Mouse (Mus musculus) embryonic facial prominence, embryonic 12.5 days (tissue): ENCODE measurements around the gene Fgf10. TPM values are rescaled to one million over a fixed set of nuclear protein-coding genes. Genes with fewer than 3 reads are reported as not detected.

Source experiments
- ATAC-seq: fragments of 200-750 bp; cut with Nextera tagmentation; 2 replicates; pipeline ENCODE4 v1.8.0; 2017; ENCODE audit not compliant: insufficient number of reproducible peaks, insufficient read depth, low FRiP score, low TSS enrichment
- H3K27ac ChIP-seq: fragments of 300-500 bp; sonication (generic); 2 replicates; pipeline ENCODE4 v1.5.1; 2016; ENCODE audit warnings: mild to moderate bottlenecking
- H3K27me3 ChIP-seq: fragments of 300-500 bp; sonication (generic); 2 replicates; pipeline ENCODE4 v1.6.1; 2016; ENCODE audit warnings: mild to moderate bottlenecking, moderate library complexity
- H3K36me3 ChIP-seq: fragments of 300-500 bp; sonication (generic); 2 replicates; pipeline ENCODE4 v1.6.1; 2016; ENCODE audit warnings: mild to moderate bottlenecking
- H3K4me1 ChIP-seq: fragments of 300-500 bp; sonication (generic); 2 replicates; pipeline ENCODE4 v1.6.1; 2016
- H3K4me2 ChIP-seq: fragments of 300-500 bp; sonication (generic); replicated peaks from 2 replicates; pipeline ENCODE4 v1.6.1; 2016; ENCODE audit warnings: mild to moderate bottlenecking, moderate library complexity
- H3K4me3 ChIP-seq: fragments of 300-500 bp; sonication (generic); 2 replicates; pipeline ENCODE4 v1.5.1; 2016; ENCODE audit warnings: mild to moderate bottlenecking
- H3K9ac ChIP-seq: fragments of 300-500 bp; sonication (generic); 2 replicates; pipeline ENCODE4 v1.6.1; 2016; ENCODE audit warnings: mild to moderate bottlenecking, moderate library complexity
- H3K9me3 ChIP-seq: fragments of 300-500 bp; sonication (generic); 2 replicates; pipeline ENCODE4 v1.6.1; 2016; ENCODE audit warnings: mild to moderate bottlenecking, moderate library complexity
- WGBS: fragments of 180-500 bp; shearing (Covaris S2); methylation state at CpG from one replicate; pipeline ENCODE4 v1.1.7; 2016; 5-methylcytosine and 5-hydroxymethylcytosine counted together
- polyA plus RNA-seq: library from polyadenylated mRNA; unstranded; fragments of >200 nt; fragmentation: Nextera tagmentation; extraction: Ambion mirVana; gene quantifications from 2 replicates; pipeline ENCODE4 v1.2.1, GENCODE M21; 2016

Gene Fgf10
- polyA plus RNA-seq, 1 experiment from 2014 or later = 9.8 TPM

- no peaks in the 10 kb centered on the region for H3K27me3 ChIP-seq
- no peaks in the 10 kb centered on the region for H3K36me3 ChIP-seq
- H3K4me2 ChIP-seq = no peak overlapping the region
- H3K4me3 ChIP-seq = no peak overlapping the region
- no peaks in the 10 kb centered on the region for H3K4me1 ChIP-seq
- ATAC-seq = no peak
- WGBS = 60% methylated on average over 1 of the region's 1 CpGs
- H3K9ac ChIP-seq = no peak overlapping the region
- H3K27ac ChIP-seq = no peak overlapping the region
- H3K9me3 ChIP-seq = no peaks in the 10 kb centered on the region
These were observed 52.1 kb downstream of the Fgf10 start for GRCm38 (mm10) chr13:118721668-118722067.

- Histone ChIP-seq H3K9ac (0 out of 2 replicates have a peak overlapping the region, but pooled peaks have one; percentile 24), H3K9me3 (no peaks in the 10 kb centered on the region), H3K4me1 (0 out of 2 replicates have a peak, but pooled peaks cover 5% of the 10 kb centered on the region), H3K27me3 (no peaks in the 10 kb centered on the region), H3K27ac (peak overlapping the region; percentile 72; the same call in 1 of the 2 replicates), H3K36me3 (no peaks in the 10 kb centered on the region), H3K4me3 (peak overlapping the region; percentile 15; the same call in 1 of the 2 replicates), H3K4me2 (peak overlapping the region; percentile 44)
- 31% methylated on average over 12 of the region's 12 CpGs for whole genome bisulfite sequencing
- ATAC-seq = peak; percentile 69; the same call in 1 of the 2 replicates
These were observed 62.4 kb downstream of the Fgf10 start for GRCm38 (mm10) chr13:118731850-118732552.

- Histone ChIP-seq H3K36me3 (no peaks in the 10 kb centered on the region), H3K27ac (no peak overlapping the region), H3K4me3 (no peak overlapping the region), H3K4me2 (no peak overlapping the region), H3K9ac (no peak overlapping the region), H3K4me1 (0 out of 2 replicates have a peak, but pooled peaks cover 5% of the 10 kb centered on the region), H3K9me3 (no peaks in the 10 kb centered on the region), H3K27me3 (no peaks in the 10 kb centered on the region)
- ATAC-seq = no peak
- WGBS = 78% methylated on average over 2 of the region's 2 CpGs
These were observed 70.3 kb downstream of the Fgf10 start for GRCm38 (mm10) chr13:118739854-118740411.

GRCm38 (mm10) chr13:118742788-118743187 is 73.2 kb downstream of the Fgf10 start:
- Histone ChIP-seq H3K4me1 (no peaks in the 10 kb centered on the region), H3K9ac (no peak overlapping the region)
- WGBS = 83% methylated on average over 4 of the region's 4 CpGs

DNA sequence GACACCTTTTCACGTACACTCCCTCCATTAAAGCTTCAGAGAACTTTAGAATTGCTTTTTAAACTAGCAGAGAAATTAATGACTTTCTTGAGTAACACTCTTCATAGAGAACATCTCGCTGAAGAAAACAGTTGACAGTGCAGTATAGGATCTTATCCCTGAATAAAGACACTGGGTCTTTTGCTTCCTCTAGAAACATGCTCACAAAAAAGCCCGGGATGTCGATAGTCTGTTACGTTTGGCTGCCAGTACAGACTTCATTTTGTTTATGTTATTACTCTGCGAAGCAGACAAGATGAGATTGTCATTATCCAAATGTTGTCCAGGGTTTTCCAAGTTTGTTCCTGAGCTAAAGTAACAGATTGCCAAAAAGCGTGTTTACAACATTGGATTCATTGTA is 75.2 kb downstream of the Fgf10 start:
- ATAC-seq = no peak
- no peaks in the 10 kb centered on the region for H3K4me1 ChIP-seq
- H3K27ac ChIP-seq = no peak overlapping the region
- no peaks in the 10 kb centered on the region for H3K27me3 ChIP-seq
- H3K9ac ChIP-seq = no peak overlapping the region
- H3K36me3 ChIP-seq = no peaks in the 10 kb centered on the region
- H3K4me3 ChIP-seq = no peak overlapping the region
- no peaks in the 10 kb centered on the region for H3K9me3 ChIP-seq
- WGBS = 84% methylated on average over 7 of the region's 7 CpGs
- no peak overlapping the region for H3K4me2 ChIP-seq

More at GRCm38 (mm10) chr13:118742788-118743187, 73.2 kb downstream of the Fgf10 start:
- H3K36me3 ChIP-seq = no peaks in the 10 kb centered on the region
- no peak for ATAC-seq
- no peak overlapping the region for H3K27ac ChIP-seq
- no peak overlapping the region for H3K4me2 ChIP-seq
- H3K4me3 ChIP-seq = no peak overlapping the region
- no peaks in the 10 kb centered on the region for H3K27me3 ChIP-seq
- no peaks in the 10 kb centered on the region for H3K9me3 ChIP-seq

DNA sequence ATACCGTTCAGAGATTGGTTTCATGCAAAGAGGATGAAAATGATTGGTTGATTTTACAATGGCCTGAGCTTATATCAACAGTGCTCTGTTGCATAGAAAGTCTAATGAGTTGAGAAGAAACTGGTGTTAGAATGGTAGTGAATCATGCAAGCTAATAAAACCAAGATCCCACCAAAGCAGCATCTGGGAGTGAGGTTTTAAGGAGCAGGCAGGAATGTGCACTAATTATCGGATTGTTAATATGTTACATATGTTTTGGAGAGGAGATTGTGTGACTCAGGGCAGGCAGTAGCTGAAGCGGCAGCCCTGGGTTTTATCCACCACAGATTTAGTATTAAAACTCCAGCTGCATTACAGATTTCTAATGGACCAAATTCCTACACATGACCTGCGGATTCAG is 76.8 kb downstream of the Fgf10 start:
- no peak overlapping the region for H3K4me3 ChIP-seq
- H3K4me1 ChIP-seq = no peaks in the 10 kb centered on the region
- no peak for ATAC-seq
- no peaks in the 10 kb centered on the region for H3K27me3 ChIP-seq
- H3K9ac ChIP-seq = no peak overlapping the region
- 41% methylated on average over 4 of the region's 4 CpGs for WGBS
- H3K4me2 ChIP-seq = no peak overlapping the region
- H3K36me3 ChIP-seq = no peaks in the 10 kb centered on the region
- H3K27ac ChIP-seq = no peak overlapping the region
- H3K9me3 ChIP-seq = no peaks in the 10 kb centered on the region

DNA sequence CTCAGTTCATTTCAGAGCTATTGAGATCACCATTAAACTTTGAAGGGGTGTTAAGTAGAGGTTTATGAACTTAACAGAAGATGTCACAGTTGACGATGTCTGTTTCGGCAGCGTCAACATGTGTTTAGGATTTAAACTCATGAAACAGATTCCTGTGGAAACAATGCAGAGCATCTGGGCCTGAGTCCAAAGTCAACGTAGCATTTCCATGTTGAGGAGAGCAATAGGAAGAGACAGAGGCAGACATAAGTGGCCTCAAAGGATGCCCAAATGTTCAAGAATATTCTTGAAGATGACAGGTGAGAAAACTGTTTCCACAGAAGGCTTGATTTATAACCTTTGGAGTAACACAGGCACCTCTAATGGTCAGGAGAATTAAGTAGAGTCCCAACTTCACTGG is 84.4 kb downstream of the Fgf10 start:
- Histone ChIP-seq H3K9me3 (no peaks in the 10 kb centered on the region), H3K4me1 (no peaks in the 10 kb centered on the region)
- WGBS = 67% methylated on average over 4 of the region's 4 CpGs

DNA sequence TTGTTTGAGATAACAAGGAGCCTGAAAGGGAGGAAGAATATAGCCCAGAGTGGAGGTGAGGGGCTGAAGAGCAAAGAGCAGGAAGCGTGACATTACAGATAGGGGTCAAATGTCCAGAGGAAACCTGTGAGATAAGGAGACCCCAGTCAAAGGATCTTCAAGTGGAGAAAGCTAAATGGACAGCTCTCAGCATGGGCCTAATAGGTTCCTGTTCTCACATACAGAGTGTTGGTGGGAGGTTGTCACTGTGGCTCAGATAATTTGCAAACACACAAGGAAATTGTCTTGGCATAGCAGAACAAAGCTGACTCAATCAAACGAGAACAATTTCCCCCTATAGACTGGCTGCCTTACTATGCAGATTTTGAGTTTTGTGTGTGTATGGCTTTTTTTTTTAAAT is 89.4 kb downstream of the Fgf10 start:
- no peak overlapping the region for H3K4me3 ChIP-seq
- WGBS = 23% methylated on average over 2 of the region's 2 CpGs
- no peaks in the 10 kb centered on the region for H3K4me1 ChIP-seq
- H3K36me3 ChIP-seq = no peaks in the 10 kb centered on the region
- H3K4me2 ChIP-seq = no peak overlapping the region
- no peak for ATAC-seq
- H3K27me3 ChIP-seq = no peaks in the 10 kb centered on the region
- H3K27ac ChIP-seq = no peak overlapping the region
- H3K9ac ChIP-seq = no peak overlapping the region
- no peaks in the 10 kb centered on the region for H3K9me3 ChIP-seq

More for the DNA sequence above, 84.4 kb downstream of the Fgf10 start:
- Histone ChIP-seq H3K4me3 (no peak overlapping the region), H3K4me2 (no peak overlapping the region), H3K27me3 (no peaks in the 10 kb centered on the region), H3K27ac (no peak overlapping the region), H3K36me3 (no peaks in the 10 kb centered on the region), H3K9ac (no peak overlapping the region)
- ATAC-seq = no peak

DNA sequence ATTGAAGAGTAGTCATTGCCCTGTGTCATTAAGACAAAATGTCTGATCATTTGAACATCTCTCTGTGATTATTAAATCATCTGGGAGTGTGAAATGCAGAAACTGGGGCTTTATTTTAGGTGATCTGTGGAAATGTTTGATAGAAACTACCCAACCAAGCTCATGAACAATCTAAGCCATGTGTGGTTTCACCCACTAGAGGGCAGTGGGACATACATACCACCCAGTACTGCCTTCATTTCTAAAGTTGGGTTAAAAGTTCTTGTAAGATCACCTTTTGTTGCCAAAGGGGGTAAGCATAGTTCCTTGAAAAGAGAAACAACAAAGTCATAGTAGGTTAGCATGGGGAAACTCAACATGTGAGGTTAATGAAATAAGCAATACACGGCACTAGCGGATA is 93.4 kb downstream of the Fgf10 start:
- no peaks in the 10 kb centered on the region for H3K9me3 ChIP-seq
- no peak overlapping the region for H3K4me2 ChIP-seq
- H3K27ac ChIP-seq = no peak overlapping the region
- no peaks in the 10 kb centered on the region for H3K4me1 ChIP-seq
- no peaks in the 10 kb centered on the region for H3K36me3 ChIP-seq
- 88% methylated on average over 2 of the region's 2 CpGs for WGBS
- no peak overlapping the region for H3K4me3 ChIP-seq
- H3K27me3 ChIP-seq = no peaks in the 10 kb centered on the region
- no peak overlapping the region for H3K9ac ChIP-seq
- no peak for ATAC-seq

DNA sequence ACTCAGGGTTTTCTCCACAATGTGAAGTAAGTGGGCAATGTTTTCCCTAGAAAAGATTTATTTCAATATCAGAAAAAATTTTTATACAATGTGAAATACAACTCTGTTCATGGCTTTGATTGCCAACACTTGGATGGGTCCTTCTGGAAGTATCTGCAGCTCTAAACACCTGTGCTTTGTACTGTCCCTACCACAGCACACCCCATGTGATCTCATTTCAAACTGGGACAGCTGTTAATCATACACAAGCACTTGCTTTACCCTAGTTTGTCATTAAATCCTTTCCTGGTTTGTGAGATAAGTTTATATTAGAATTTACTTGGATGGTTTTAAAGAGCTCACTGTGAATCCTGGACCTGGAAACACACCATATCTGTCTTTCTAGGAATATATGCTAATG is 102.6 kb downstream of the Fgf10 start:
- H3K4me2 ChIP-seq = no peak overlapping the region

GRCm38 (mm10) chr13:118775148-118775547 is 105.6 kb downstream of the Fgf10 start:
- Histone ChIP-seq H3K27ac (no peak overlapping the region), H3K4me3 (no peak overlapping the region), H3K4me1 (no peaks in the 10 kb centered on the region), H3K36me3 (no peaks in the 10 kb centered on the region), H3K4me2 (no peak overlapping the region), H3K27me3 (no peaks in the 10 kb centered on the region), H3K9ac (no peak overlapping the region), H3K9me3 (no peaks in the 10 kb centered on the region)
- 53% methylated on average over 1 of the region's 1 CpGs for WGBS
- ATAC-seq = no peak

More for the DNA sequence above, 102.6 kb downstream of the Fgf10 start:
- H3K9ac ChIP-seq = no peak overlapping the region
- no peaks in the 10 kb centered on the region for H3K4me1 ChIP-seq
- no peaks in the 10 kb centered on the region for H3K9me3 ChIP-seq
- no peak for ATAC-seq
- no peak overlapping the region for H3K27ac ChIP-seq
- no peaks in the 10 kb centered on the region for H3K36me3 ChIP-seq
- H3K27me3 ChIP-seq = no peaks in the 10 kb centered on the region
- H3K4me3 ChIP-seq = no peak overlapping the region

DNA sequence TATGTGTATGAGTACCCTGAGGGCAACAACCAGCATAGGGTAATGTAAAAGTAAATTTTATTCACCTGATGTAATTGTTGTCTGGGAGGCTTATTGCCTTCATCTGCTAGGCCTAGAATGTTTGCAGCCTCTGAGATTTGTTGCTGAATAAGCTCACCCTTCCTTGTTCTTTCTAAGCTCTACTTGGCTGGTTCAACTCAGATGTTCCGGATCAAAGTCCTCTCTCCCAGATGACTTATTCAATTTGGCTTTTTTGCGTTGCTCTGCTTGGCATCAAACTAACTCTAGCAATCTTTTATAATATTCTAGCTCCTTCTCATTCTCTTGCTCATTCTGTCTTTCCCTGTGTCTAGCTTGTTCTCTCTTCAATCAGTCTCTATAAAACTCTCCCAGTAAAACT is 109.6 kb downstream of the Fgf10 start:
- H3K36me3 ChIP-seq = no peaks in the 10 kb centered on the region
- no peaks in the 10 kb centered on the region for H3K27me3 ChIP-seq
- ATAC-seq = no peak
- H3K4me1 ChIP-seq = no peaks in the 10 kb centered on the region
- H3K27ac ChIP-seq = no peak overlapping the region
- no peak overlapping the region for H3K4me3 ChIP-seq
- H3K4me2 ChIP-seq = no peak overlapping the region
- no peaks in the 10 kb centered on the region for H3K9me3 ChIP-seq
- H3K9ac ChIP-seq = no peak overlapping the region
- WGBS = 89% methylated on average over 2 of the region's 2 CpGs
